Mouse (Mus musculus) lung, embryonic 14.5 days (tissue): Measurements from ENCODE around the gene Nphp3. TPM values are rescaled to one million over a fixed set of nuclear protein-coding genes. Genes with fewer than 3 reads are reported as not detected.

Experiments
- ATAC-seq: fragments of 200-750 bp; cut with Nextera tagmentation; 2 replicates; pipeline ENCODE4 v1.8.0; 2017; ENCODE audit warnings: mild to moderate bottlenecking, moderate TSS enrichment, moderate library complexity; ENCODE audit not compliant: insufficient read depth
- DNase-seq: peaks from one replicate; pipeline ENCODE4 v3.0.0-alpha.2; 2015
- H3K27ac ChIP-seq: fragments of 300-500 bp; sonication (generic); 2 replicates; pipeline ENCODE4 v1.5.1; 2014; ENCODE audit warnings: low read depth, mild to moderate bottlenecking, moderate library complexity
- H3K27me3 ChIP-seq: fragments of 300-500 bp; sonication (generic); 2 replicates; pipeline ENCODE4 v1.6.1; 2014; ENCODE audit warnings: low read length, control low read depth; ENCODE audit not compliant: insufficient read depth
- H3K36me3 ChIP-seq: fragments of 300-500 bp; sonication (generic); 2 replicates; pipeline ENCODE4 v1.6.1; 2014; ENCODE audit warnings: control low read depth; ENCODE audit not compliant: insufficient read depth
- H3K4me1 ChIP-seq: fragments of 300-500 bp; sonication (generic); 2 replicates; pipeline ENCODE4 v1.6.1; 2014; ENCODE audit warnings: antibody characterized with exemption, control low read depth; ENCODE audit not compliant: insufficient read depth
- H3K4me2 ChIP-seq: fragments of 300-500 bp; sonication (generic); 2 replicates; pipeline ENCODE4 v1.6.1; 2014; ENCODE audit warnings: mild to moderate bottlenecking
- H3K4me3 ChIP-seq: fragments of 300-500 bp; sonication (generic); 2 replicates; pipeline ENCODE4 v1.5.1; 2014; ENCODE audit warnings: low read depth, low read length
- H3K9ac ChIP-seq: fragments of 300-500 bp; sonication (generic); 2 replicates; pipeline ENCODE4 v1.6.1; 2014
- H3K9me3 ChIP-seq: fragments of 300-500 bp; sonication (generic); 2 replicates; pipeline ENCODE4 v1.6.1; 2016; ENCODE audit warnings: low read depth, low read length, control low read depth
- CTCF ChIP-seq: IDR thresholded peaks from 2 replicates; pipeline ENCODE4 v1.5.1; 2016; ENCODE audit warnings: antibody characterized with exemption, low read depth
- WGBS: fragments of 180-500 bp; shearing (Covaris S2); extraction: QIAGEN DNeasy Blood & Tissue Kit; methylation state at CpG from one replicate; pipeline ENCODE4 v1.1.7; 2014; 5-methylcytosine and 5-hydroxymethylcytosine counted together
- polyA plus RNA-seq: library from polyadenylated mRNA; unstranded; fragments of >200 nt; fragmentation: Nextera tagmentation; extraction: Ambion mirVana; gene quantifications from 2 replicates; pipeline ENCODE4 v1.2.1, GENCODE M21; 2014

The Nphp3 gene
- polyA plus RNA-seq, 1 experiment from 2014 or later = 5.1 TPM

GRCm38 (mm10) chr9:104021026-104021425 lies 18.7 kb downstream of the Nphp3 start:
- H3K9ac ChIP-seq = no peak overlapping the region
- peaks cover 64% of the 10 kb centered on the region for H3K36me3 ChIP-seq
- no peaks in the 10 kb centered on the region for H3K9me3 ChIP-seq
- no peaks in the 10 kb centered on the region for H3K27me3 ChIP-seq
- WGBS = 88% methylated on average over 10 of the region's 10 CpGs
- no peak overlapping the region for H3K4me2 ChIP-seq
- no peaks in the 10 kb centered on the region for H3K4me1 ChIP-seq
- ATAC-seq (no peak), DNase-seq (no peak)
- H3K4me3 ChIP-seq = no peak overlapping the region
- H3K27ac ChIP-seq = no peak overlapping the region
- no peak for TF ChIP-seq CTCF

DNA sequence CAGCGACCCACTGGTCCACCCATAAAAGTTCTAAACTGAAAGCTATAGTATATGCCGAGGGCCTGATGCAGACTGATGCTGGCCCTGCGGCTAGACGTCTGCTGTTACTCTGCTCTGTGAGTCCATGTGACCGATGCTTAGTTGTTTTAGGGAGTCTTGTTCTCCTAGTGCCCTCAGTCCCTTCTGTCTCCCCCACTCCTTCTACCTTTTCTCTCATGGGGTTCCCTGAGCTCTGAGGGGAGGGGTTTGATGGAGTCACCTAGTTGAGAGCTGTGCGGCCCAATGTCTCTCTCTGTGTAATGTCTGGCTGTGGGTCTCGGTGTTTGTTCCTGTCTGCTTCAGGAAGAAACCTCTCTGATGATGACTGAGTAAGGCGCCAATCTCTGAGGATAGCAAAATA lies 24.8 kb downstream of the Nphp3 start:
- Histone ChIP-seq H3K4me1 (no peaks in the 10 kb centered on the region), H3K4me3 (no peak overlapping the region), H3K9me3 (no peaks in the 10 kb centered on the region), H3K27me3 (no peaks in the 10 kb centered on the region), H3K36me3 (peaks cover 48% of the 10 kb centered on the region; the same call in 1 of the 2 replicates), H3K27ac (no peak overlapping the region), H3K9ac (no peak overlapping the region), H3K4me2 (no peak overlapping the region)
- ATAC-seq (no peak), DNase-seq (no peak)
- TF ChIP-seq CTCF = no peak
- WGBS = 98% methylated on average over 8 of the region's 8 CpGs

DNA sequence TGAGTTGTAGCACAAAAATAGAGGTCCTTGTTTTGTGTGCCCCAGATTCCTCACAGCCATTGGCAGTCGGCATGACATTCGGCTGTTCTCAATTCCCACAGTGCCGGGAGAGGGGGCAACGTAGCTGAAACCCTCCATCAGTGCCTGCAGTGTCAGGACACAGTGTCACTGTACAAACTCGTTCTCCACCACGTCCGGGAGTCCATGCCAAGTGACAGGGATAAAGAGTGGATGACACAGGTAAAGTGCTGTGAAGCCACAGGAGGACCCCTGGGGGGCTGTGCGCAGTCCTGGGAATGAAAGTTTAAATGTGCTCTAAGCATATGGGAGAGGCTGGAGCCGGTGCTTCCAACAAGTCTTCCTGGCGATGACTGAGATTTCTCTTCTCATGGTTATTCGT lies 27.5 kb downstream of the Nphp3 start:
- 84% methylated on average over 11 of the region's 11 CpGs for WGBS
- Histone ChIP-seq H3K36me3 (peaks cover 41% of the 10 kb centered on the region; the same call in 1 of the 2 replicates), H3K9me3 (no peaks in the 10 kb centered on the region), H3K27ac (no peak overlapping the region), H3K4me3 (no peak overlapping the region), H3K4me2 (no peak overlapping the region), H3K4me1 (no peaks in the 10 kb centered on the region), H3K27me3 (no peaks in the 10 kb centered on the region), H3K9ac (no peak overlapping the region)
- DNase-seq (no peak), ATAC-seq (no peak)
- TF ChIP-seq CTCF = no peak

GRCm38 (mm10) chr9:104034231-104034630 lies 31.9 kb downstream of the Nphp3 start:
- no peak overlapping the region for H3K27ac ChIP-seq
- H3K9ac ChIP-seq = no peak overlapping the region
- no peak overlapping the region for H3K4me2 ChIP-seq
- DNase-seq = no peak
- no peak for TF ChIP-seq CTCF
- no peak for ATAC-seq
- H3K4me3 ChIP-seq = no peak overlapping the region
- WGBS = 69% methylated on average over 8 of the region's 8 CpGs
- peaks cover 40% of the 10 kb centered on the region for H3K36me3 ChIP-seq
- H3K27me3 ChIP-seq = no peaks in the 10 kb centered on the region
- no peaks in the 10 kb centered on the region for H3K4me1 ChIP-seq
- H3K9me3 ChIP-seq = no peaks in the 10 kb centered on the region

DNA sequence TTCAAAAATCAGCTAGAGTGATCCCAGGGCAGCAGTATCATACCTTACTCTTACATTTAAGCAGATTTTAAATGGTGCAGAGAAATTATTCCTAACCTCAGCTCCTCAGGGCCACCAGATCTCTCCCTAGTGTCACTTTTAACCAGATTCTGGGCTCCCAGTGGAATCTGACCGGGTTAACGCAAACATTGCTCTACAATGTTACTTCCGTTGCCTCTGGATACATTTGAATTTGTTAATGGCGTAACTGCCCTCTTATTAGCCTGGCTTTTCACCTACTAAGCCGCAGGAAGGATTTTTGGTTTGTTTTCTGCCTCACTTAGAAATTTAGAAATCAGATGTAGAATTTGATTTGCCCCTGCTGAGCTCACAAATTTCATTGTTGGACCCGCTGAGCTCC lies 32.4 kb downstream of the Nphp3 start:
- Histone ChIP-seq H3K36me3 (peaks cover 40% of the 10 kb centered on the region), H3K4me1 (no peaks in the 10 kb centered on the region), H3K4me3 (no peak overlapping the region), H3K9ac (no peak overlapping the region), H3K27me3 (no peaks in the 10 kb centered on the region), H3K27ac (no peak overlapping the region), H3K9me3 (no peaks in the 10 kb centered on the region), H3K4me2 (no peak overlapping the region)
- 66% methylated on average over 6 of the region's 6 CpGs for WGBS
- TF ChIP-seq CTCF = no peak
- ATAC-seq = no peak
- no peak for DNase-seq

DNA sequence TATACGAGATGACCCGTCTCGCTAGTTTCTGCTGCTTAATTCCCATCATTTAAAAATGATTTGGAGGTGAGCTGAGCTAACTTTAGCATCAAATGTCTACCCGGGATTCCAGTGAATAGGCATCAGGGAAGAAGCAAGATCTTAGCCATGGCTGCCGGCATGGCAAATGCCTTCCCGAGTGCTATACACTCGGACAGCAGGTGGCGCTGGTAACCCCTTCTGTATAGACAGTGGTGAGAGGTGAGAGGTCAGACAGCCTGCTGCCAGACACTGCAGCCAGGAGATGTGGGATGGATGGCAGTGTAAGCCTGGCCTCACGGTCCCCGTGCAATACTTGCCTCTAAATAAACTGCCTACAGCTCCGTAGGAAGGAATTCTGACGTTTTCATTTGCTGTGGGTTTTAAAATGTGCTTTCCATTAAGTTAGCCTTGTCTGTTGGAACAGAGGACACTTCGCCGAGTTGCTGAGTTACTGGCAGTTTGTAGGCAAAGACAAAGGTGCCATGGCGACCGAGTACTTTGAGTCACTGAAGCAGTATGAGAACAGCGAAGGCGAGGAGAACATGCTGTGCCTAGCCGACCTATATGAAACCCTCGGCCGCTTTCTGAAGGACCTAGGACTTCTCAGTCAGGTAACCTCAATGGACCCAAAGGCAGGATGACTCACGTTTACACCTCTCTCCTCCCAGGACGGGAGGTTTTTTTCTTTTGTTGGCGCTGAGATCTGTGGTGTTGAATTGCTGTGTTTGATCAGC lies 33.1 kb downstream of the Nphp3 start:
- no peaks in the 10 kb centered on the region for H3K27me3 ChIP-seq
- peak; percentile 83 for DNase-seq
- H3K27ac ChIP-seq = no peak overlapping the region
- H3K4me1 ChIP-seq = no peaks in the 10 kb centered on the region
- peak; percentile 80 for TF ChIP-seq CTCF
- no peak overlapping the region for H3K9ac ChIP-seq
- H3K4me3 ChIP-seq = no peak overlapping the region
- 45% methylated on average over 24 of the region's 24 CpGs for WGBS
- H3K36me3 ChIP-seq = peaks cover 40% of the 10 kb centered on the region
- no peaks in the 10 kb centered on the region for H3K9me3 ChIP-seq
- peak; percentile 49; the same call in 1 of the 2 replicates for ATAC-seq
- no peak overlapping the region for H3K4me2 ChIP-seq

- H3K9ac ChIP-seq = no peak overlapping the region
- no peak overlapping the region for H3K4me2 ChIP-seq
- peaks cover 29% of the 10 kb centered on the region for H3K36me3 ChIP-seq
- WGBS = 84% methylated on average over 13 of the region's 13 CpGs
- DNase-seq (no peak), ATAC-seq (no peak)
- no peaks in the 10 kb centered on the region for H3K4me1 ChIP-seq
- H3K27ac ChIP-seq = no peak overlapping the region
- H3K27me3 ChIP-seq = no peaks in the 10 kb centered on the region
- no peak for TF ChIP-seq CTCF
- H3K9me3 ChIP-seq = no peaks in the 10 kb centered on the region
- H3K4me3 ChIP-seq = no peak overlapping the region
Measured at GRCm38 (mm10) chr9:104038266-104038665, 35.9 kb downstream of the Nphp3 start.
